Mouse (Mus musculus) layer of hippocampus, postnatal 25 days (tissue): ENCODE results near the gene Rtn4r. TPM values are rescaled to one million over a fixed set of nuclear protein-coding genes. Genes with fewer than 3 reads are reported as not detected.

Experiments
- DNase-seq, 2 experiments: peaks; one replicate each; pipeline ENCODE4 v3.0.0; 2022; ENCODE audit warnings: mixed read lengths in 2 of 2, low spot score in 1 of 2; ENCODE audit errors: extremely low spot score in 1 of 2
- total RNA-seq, 2 experiments: library from RNA; stranded (reverse); gene quantifications; 2 replicates each; pipeline ENCODE4 v1.2.3; 2021

The Rtn4r gene
- 100 to 1,000 TPM; 102 to 111 TPM for total RNA-seq

DNA sequence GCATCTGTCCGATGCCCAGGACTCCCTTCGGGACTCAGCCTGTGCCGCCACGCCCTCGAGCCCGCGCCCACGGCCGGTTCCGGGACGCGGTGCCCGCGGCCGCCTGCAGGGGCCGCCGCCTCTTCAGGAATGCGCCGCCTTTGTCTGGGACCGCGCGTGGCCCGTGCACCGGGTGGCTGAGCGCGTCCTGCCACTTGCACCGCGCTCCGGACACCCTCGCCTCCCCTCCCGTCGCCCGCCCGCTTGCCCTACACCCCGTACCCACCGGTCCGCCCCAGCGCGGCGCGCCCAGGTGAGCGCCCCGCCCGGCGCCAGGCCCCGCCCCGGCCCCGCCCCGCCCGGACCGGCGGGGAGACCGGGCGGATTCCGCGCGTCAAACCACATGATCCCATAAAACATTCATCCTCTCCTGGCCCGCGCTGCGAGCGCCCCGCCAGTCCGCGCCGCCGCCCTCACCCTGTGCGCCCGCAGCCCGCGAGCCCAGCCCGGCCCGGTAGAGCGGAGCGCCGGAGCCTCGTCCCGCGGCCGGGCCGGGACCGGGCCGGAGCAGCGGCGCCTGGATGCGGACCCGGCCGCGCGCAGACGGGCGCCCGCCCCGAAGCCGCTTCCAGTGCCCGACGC is at the start of gene Rtn4r:
Gene Rtn4r, plus strand, starts transcription at position 402 of the 621 bp plus-strand sequence.
- DNase-seq: peak; percentile 59 to 65

- no peak for DNase-seq
Measured at GRCm38 (mm10) chr16:18078314-18079015, 49.0 kb upstream of the Rtn4r start.

DNA sequence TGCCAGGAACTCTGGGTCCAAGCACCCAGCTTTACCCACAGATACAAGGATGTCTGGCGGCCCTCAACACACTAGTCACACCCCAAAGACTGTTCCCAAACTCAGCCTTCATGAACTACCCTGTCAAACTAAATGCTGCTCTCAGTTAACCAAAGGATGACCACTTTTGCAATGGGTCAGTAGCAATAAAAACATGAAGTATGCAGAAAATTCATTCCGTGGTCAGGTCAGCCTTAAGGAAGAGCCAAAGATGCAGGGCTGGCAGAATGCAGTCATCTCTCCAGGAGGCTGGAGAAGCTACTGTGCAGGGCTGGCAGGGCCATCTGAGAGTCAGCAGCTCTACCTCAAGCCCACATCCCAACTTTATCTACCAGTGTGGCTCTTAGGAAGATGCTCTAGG is 48.1 kb upstream of the Rtn4r start:
- DNase-seq: no peak

DNA sequence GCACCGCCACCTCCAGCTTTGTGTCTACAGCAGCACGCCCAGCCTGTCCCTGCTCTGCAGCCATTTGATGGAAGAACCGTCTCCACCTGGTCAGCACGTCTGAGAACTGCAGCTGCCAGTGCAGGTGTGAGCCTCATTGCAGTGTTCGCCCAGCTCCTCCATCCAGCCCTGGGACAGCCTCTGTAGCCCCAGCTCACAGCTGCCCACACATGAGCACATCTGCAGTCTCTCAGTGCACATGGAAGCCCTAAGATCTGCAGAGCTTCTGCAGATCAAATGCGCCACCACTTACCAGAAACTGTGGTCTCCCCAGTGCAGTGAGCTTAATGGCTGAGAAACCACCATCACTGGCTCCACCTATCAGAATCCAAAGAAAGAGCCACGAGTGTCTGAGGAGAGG is 47.3 kb upstream of the Rtn4r start:
- DNase-seq: no peak

- DNase-seq: no peak
Measured at GRCm38 (mm10) chr16:18081149-18081827, 46.2 kb upstream of the Rtn4r start.

GRCm38 (mm10) chr16:18082291-18082690 is 45.2 kb upstream of the Rtn4r start:
- no peak for DNase-seq

- no peak for DNase-seq
Measured at GRCm38 (mm10) chr16:18083231-18083951, 44.1 kb upstream of the Rtn4r start.

GRCm38 (mm10) chr16:18084262-18084661 is 43.2 kb upstream of the Rtn4r start:
- DNase-seq: no peak

DNA sequence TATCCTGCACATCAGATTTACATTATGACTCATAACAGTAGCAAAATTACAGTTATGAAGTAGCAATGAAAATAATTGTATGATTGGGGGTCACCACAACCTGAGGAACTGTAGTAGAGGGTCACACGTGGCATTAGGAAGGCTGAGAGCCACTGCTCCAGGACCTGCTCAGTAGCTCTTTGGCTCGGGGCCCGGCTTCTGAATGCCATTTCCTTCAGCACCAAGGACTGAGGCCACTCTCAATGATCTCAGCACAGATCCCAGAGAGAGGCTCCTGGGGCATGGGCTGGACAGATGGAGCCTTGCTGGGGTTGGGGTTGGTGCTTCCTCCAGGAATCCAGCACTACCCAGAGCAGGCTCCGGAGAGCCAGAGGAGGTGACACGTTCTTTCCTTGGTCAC is 40.3 kb upstream of the Rtn4r start:
- DNase-seq: no peak

- no peak for DNase-seq
Measured at GRCm38 (mm10) chr16:18096348-18096747, 31.1 kb upstream of the Rtn4r start.

DNA sequence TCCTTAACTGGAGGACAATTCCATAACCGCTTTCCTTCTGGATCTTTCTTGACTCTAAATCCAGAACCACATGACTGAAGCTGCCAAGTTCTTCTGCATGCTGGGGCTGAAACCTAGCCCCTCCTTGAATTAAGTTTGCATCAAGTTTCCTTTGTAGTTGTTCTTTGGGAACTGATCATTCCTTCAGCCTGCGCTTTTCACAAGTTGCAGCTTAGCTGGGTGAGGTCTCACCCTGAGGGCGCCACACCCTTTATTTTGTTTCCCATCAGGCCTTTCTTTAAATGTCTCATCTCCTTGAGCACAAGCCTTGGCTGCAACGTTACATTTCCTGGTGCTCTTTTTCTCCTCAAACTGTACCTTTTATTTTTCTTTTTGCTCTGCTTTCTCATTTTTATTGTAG is 24.6 kb upstream of the Rtn4r start:
- DNase-seq: no peak

GRCm38 (mm10) chr16:18103366-18103765 is 24.1 kb upstream of the Rtn4r start:
- no peak for DNase-seq

DNA sequence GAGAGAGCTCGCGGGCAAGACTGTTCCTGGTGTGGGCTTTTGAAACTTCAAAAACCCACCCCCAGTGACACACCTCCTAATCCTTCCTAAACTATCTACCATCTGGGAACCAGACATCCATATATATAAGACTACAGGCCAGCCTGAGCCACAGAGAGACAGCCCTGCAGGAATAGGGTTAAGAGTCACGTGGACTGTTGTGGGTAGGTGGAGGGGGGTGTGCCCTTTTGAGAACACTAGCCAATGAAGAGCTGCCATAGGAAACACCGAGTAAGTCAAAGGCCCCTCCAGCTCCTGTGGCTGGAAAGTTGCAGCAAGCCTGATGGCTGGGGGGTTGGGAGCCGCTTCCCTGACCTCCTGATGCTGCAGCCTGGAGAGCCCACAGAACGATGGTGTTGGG is 23.6 kb upstream of the Rtn4r start:
- DNase-seq: no peak

- peak in 1 of 2 experiments; percentile 81 for DNase-seq
Measured at GRCm38 (mm10) chr16:18108221-18108966, 19.0 kb upstream of the Rtn4r start.

- DNase-seq: no peak
Measured at GRCm38 (mm10) chr16:18111042-18111441, 16.4 kb upstream of the Rtn4r start.

DNA sequence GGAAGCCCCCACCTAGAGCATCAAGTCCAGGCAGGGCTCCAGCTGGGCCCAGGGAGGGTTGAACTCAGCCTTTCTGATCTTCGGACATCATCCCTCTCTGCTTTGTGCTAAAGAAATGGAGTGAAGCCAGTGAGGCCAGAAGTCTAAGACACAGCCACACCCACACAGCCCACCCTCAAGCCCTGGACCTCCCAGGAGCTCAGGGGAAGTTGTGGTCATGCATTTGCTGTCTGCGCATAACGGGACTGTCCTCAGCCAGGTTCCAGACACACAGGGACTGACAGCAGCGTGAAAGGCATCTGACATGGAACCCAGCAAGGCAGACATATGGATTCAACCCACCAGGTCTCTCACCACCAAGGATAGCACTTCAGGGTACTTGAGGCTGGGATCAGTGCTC is 11.0 kb upstream of the Rtn4r start:
- DNase-seq: no peak

DNA sequence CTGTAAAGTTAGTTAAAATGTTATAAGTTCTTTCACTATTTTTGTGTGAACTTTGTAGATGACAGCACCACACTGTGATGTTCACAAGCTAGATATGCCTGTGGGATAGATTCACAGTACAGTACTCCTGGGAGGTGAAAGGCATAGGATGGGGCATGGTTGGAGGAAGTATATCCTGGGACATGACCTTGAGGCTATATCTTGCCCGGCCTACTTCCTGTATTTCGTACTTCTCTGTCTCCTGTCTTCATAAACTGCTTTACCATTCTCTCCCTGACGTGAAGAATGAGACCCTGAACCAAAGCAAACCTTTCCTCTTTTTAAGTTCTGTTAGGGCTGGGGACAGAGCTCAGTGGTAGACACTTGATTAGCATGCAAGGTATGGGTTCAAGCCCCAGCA is 9.2 kb upstream of the Rtn4r start:
- no peak for DNase-seq

GRCm38 (mm10) chr16:18119031-18119730 is 8.3 kb upstream of the Rtn4r start:
- peak in 1 of 2 experiments; percentile 56 for DNase-seq

GRCm38 (mm10) chr16:18122740-18123139 is 4.7 kb upstream of the Rtn4r start:
- DNase-seq: no peak

GRCm38 (mm10) chr16:18123471-18123870 is 4.0 kb upstream of the Rtn4r start:
- no peak for DNase-seq
